Mouse (Mus musculus) hindbrain, postnatal 0 days (tissue): ENCODE data around the gene Tmem223. TPM values are rescaled to one million over a fixed set of nuclear protein-coding genes. Genes with fewer than 3 reads are reported as not detected.

Experiments
- ATAC-seq: fragments of 200-750 bp; cut with Nextera tagmentation; 2 replicates; pipeline ENCODE4 v1.8.0; 2017; ENCODE audit warnings: mild to moderate bottlenecking, moderate TSS enrichment, moderate library complexity
- DNase-seq: peaks from one replicate; pipeline ENCODE4 v3.0.0-alpha.2; 2015; ENCODE audit warnings: low spot score
- H3K27ac ChIP-seq: fragments of 300-500 bp; sonication (generic); 2 replicates; pipeline ENCODE4 v1.5.1; 2014; ENCODE audit warnings: mild to moderate bottlenecking
- H3K27me3 ChIP-seq: fragments of 300-500 bp; sonication (generic); 2 replicates; pipeline ENCODE4 v1.6.1; 2014; ENCODE audit warnings: low read length, mixed read lengths; ENCODE audit not compliant: insufficient read depth
- H3K36me3 ChIP-seq: fragments of 300-500 bp; sonication (generic); 2 replicates; pipeline ENCODE4 v1.6.1; 2014; ENCODE audit warnings: low read length, mixed read lengths; ENCODE audit not compliant: insufficient read depth
- H3K4me1 ChIP-seq: fragments of 300-500 bp; sonication (generic); 2 replicates; pipeline ENCODE4 v1.6.1; 2014; ENCODE audit warnings: antibody characterized with exemption, low read length, mixed read lengths; ENCODE audit not compliant: insufficient read depth
- H3K4me2 ChIP-seq: fragments of 300-500 bp; sonication (generic); 2 replicates; pipeline ENCODE4 v1.6.1; 2014; ENCODE audit warnings: low read depth, mild to moderate bottlenecking, low read length, moderate library complexity, mixed read lengths
- H3K4me3 ChIP-seq: fragments of 300-500 bp; sonication (generic); 2 replicates; pipeline ENCODE4 v1.5.1; 2014; ENCODE audit warnings: low read length
- H3K9ac ChIP-seq: fragments of 300-500 bp; sonication (generic); replicated peaks from 2 replicates; pipeline ENCODE4 v1.6.1; 2014; ENCODE audit warnings: mild to moderate bottlenecking, low read length, moderate library complexity, mixed read lengths
- H3K9me3 ChIP-seq: fragments of 300-500 bp; sonication (generic); 2 replicates; pipeline ENCODE4 v1.6.1; 2016; ENCODE audit warnings: low read length, mixed read lengths
- CTCF ChIP-seq: IDR thresholded peaks from 2 replicates; pipeline ENCODE4 v1.5.1; 2016; ENCODE audit warnings: antibody characterized with exemption, control low read depth, low read depth
- WGBS: fragments of 180-500 bp; shearing (Covaris S2); extraction: QIAGEN DNeasy Blood & Tissue Kit; methylation state at CpG from one replicate; pipeline ENCODE4 v1.1.7; 2014; 5-methylcytosine and 5-hydroxymethylcytosine counted together
- polyA plus RNA-seq: library from polyadenylated mRNA; unstranded; fragments of >200 nt; fragmentation: Nextera tagmentation; extraction: Ambion mirVana; gene quantifications from 2 replicates; pipeline ENCODE4 v1.2.1, GENCODE M21; 2015
- total RNA-seq: library from RNA; depleted of rRNA; stranded (reverse); fragments of >200 nt; gene quantifications from 2 replicates; pipeline ENCODE4 v1.2.3, GENCODE M21; 2014

The Tmem223 gene
- total and polyA plus RNA-seq, 2 experiments from 2014 or later, result 233 to 347 TPM

DNA sequence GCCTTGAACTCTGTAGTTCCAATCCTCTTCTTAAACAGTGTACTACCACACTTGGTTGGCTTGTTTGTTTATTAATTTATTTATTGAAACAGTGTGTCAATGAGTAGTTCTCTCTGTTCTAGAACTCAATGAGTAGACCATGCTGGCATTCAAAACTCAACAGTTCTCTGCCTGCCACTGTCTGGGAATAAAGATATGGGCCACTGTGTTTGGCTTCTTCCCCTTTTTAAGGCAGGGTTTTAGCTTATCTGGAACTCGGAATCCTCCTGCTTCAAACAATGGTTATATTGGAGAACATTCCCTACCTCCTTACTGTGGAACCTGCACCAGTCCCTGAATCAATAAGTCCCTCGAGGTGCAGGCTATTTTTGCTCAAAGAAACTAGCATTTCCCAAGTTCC, 11.9 kb upstream of the Tmem223 start:
- Histone ChIP-seq H3K4me1 (peaks cover 17% of the 10 kb centered on the region; the same call in 1 of the 2 replicates), H3K9me3 (no peaks in the 10 kb centered on the region), H3K9ac (no peak overlapping the region), H3K4me3 (no peak overlapping the region), H3K27me3 (no peaks in the 10 kb centered on the region), H3K27ac (no peak overlapping the region), H3K4me2 (no peak overlapping the region), H3K36me3 (peaks cover 22% of the 10 kb centered on the region)
- ATAC-seq (no peak), DNase-seq (no peak)
- 95% methylated on average over 2 of the region's 2 CpGs for WGBS
- TF ChIP-seq CTCF, result no peak

GRCm38 (mm10) chr19:8760757-8761156, 10.0 kb upstream of the Tmem223 start:
- Histone ChIP-seq H3K4me2 (no peak overlapping the region), H3K4me1 (peaks cover 15% of the 10 kb centered on the region; the same call in 1 of the 2 replicates), H3K27ac (no peak overlapping the region), H3K9me3 (no peaks in the 10 kb centered on the region), H3K27me3 (no peaks in the 10 kb centered on the region), H3K36me3 (peaks cover 33% of the 10 kb centered on the region), H3K4me3 (no peak overlapping the region), H3K9ac (no peak overlapping the region)
- ATAC-seq (no peak), DNase-seq (no peak)
- WGBS, result 79% methylated on average over 2 of the region's 2 CpGs
- TF ChIP-seq CTCF, result 0 out of 2 replicates have a peak, but pooled peaks have one; percentile 11

DNA sequence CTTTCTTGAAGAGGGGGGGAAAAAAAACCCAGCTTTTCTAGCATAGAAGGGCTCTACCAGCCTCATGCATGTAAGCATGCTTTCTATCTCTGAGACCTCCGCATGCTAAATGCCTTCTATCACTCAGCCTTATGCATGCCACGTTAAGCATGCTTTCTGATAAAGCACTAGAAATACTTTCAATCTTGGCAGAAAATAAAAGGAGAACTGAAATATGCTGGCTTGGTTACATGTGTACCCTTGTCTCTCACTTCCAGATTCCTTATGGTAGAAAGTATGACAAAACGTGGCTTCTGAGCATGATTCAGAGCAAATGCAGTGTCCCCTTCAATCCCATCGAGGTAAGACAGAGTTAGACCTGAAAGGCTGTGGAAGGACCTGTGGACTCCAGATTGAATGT, 7.5 kb upstream of the Tmem223 start:
- 94% methylated on average over 4 of the region's 4 CpGs for WGBS
- Histone ChIP-seq H3K9me3 (no peaks in the 10 kb centered on the region), H3K9ac (no peak overlapping the region), H3K4me1 (peaks cover 6% of the 10 kb centered on the region; the same call in 1 of the 2 replicates), H3K36me3 (peaks cover 58% of the 10 kb centered on the region), H3K27ac (no peak overlapping the region), H3K4me3 (no peak overlapping the region), H3K4me2 (no peak overlapping the region), H3K27me3 (no peaks in the 10 kb centered on the region)
- DNase-seq (no peak), ATAC-seq (no peak)
- TF ChIP-seq CTCF, result no peak

DNA sequence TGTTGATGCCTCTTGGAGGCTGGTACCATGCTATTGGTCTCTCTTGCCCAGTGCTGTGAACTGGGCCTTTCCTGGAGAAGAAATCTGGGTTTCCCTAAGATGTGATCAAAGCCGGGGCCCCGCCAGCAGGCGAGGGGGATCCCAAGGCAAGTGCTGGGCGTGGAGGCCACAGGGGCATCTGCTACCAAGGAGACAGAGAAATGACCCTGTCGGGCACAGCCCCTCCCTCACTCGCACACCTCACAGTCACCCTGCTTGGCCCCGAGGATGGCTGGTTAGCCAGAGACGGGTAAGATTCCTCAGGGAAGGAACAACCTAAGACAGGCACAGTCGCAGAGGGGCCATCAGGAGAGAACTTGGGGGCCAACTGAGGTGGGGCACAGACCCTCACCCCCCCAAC, 5.2 kb upstream of the Tmem223 start:
- TF ChIP-seq CTCF, result no peak
- H3K4me1 ChIP-seq, result no peaks in the 10 kb centered on the region; the same call in 1 of the 2 replicates
- WGBS, result 99% methylated on average over 9 of the region's 9 CpGs
- no peak overlapping the region for H3K9ac ChIP-seq
- H3K4me3 ChIP-seq, result no peak overlapping the region
- H3K27me3 ChIP-seq, result no peaks in the 10 kb centered on the region
- H3K36me3 ChIP-seq, result peaks cover 68% of the 10 kb centered on the region
- DNase-seq (no peak), ATAC-seq (0 out of 2 replicates have a peak, but pooled peaks have one; percentile 4)
- H3K9me3 ChIP-seq, result no peaks in the 10 kb centered on the region
- H3K27ac ChIP-seq, result no peak overlapping the region
- no peak overlapping the region for H3K4me2 ChIP-seq

DNA sequence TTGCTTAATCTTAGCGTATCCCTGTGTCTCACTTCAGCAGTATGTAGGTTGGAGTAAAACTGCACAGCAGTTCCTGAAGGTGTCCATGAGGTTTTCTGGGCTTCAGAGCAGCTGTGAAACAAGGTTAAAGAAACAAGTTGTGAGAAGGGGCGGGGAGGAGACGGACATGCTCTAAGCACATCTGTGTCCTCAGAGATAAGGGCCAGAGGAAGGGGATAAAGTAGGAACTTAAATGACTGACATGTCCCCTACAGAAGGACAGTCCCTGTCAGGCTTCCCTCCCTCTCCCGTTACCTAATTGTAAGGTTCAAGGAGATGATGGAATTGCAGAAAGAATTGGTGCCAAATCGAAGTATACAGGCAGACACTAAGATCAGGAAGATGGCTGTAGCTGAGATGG, 2.2 kb downstream of the Tmem223 start:
- 87% methylated on average over 5 of the region's 5 CpGs for WGBS
- H3K4me2 ChIP-seq, result peak overlapping the region; percentile 95
- DNase-seq (no peak), ATAC-seq (no peak)
- peaks cover 12% of the 10 kb centered on the region for H3K4me1 ChIP-seq
- H3K27ac ChIP-seq, result no peak overlapping the region
- H3K4me3 ChIP-seq, result no peak overlapping the region
- TF ChIP-seq CTCF, result no peak
- peaks cover 17% of the 10 kb centered on the region for H3K36me3 ChIP-seq
- no peaks in the 10 kb centered on the region for H3K9me3 ChIP-seq
- no peaks in the 10 kb centered on the region for H3K27me3 ChIP-seq
- H3K9ac ChIP-seq, result peak overlapping the region; percentile 93; the same call in 1 of the 2 replicates

- Histone ChIP-seq H3K4me3 (peak overlapping the region; percentile 69), H3K9ac (peak overlapping the region; percentile 93), H3K36me3 (peaks cover 17% of the 10 kb centered on the region), H3K4me2 (peak overlapping the region; percentile 95), H3K27ac (peak overlapping the region; percentile 95; the same call in 1 of the 2 replicates), H3K9me3 (no peaks in the 10 kb centered on the region), H3K27me3 (no peaks in the 10 kb centered on the region), H3K4me1 (peaks cover 12% of the 10 kb centered on the region)
- 61% methylated on average over 6 of the region's 6 CpGs for WGBS
- no peak for TF ChIP-seq CTCF
- ATAC-seq (no peak), DNase-seq (no peak)
Observed at GRCm38 (mm10) chr19:8773409-8773808, 2.6 kb downstream of the Tmem223 start.

GRCm38 (mm10) chr19:8774086-8774835, 3.5 kb downstream of the Tmem223 start, which contains the start of gene Tmem179b:
TSS of gene Tmem179b (minus strand) at chr19:8774467.
- Histone ChIP-seq H3K9ac (peak within 1 kb of the TSS; percentile 93), H3K4me3 (peak within 1 kb of the TSS; percentile 69), H3K4me1 (peaks cover 12% of the 10 kb centered on the region), H3K9me3 (no peaks in the 10 kb centered on the region), H3K4me2 (peak within 1 kb of the TSS; percentile 95), H3K27me3 (no peaks in the 10 kb centered on the region), H3K27ac (peak within 1 kb of the TSS; percentile 95), H3K36me3 (peaks cover 14% of the 10 kb centered on the region; the same call in 1 of the 2 replicates)
- DNase-seq, result peak; percentile 97
- peak; percentile 94 for ATAC-seq
- WGBS, result under 1% methylated on average over 67 of the region's 68 CpGs
- TF ChIP-seq CTCF, result peak; percentile 23; the same call in 1 of the 2 replicates
